Mouse (Mus musculus): ENCODE data around the gene Fig4. TPM values are rescaled to one million over a fixed set of nuclear protein-coding genes. Genes with fewer than 3 reads are reported as not detected.

Gene Fig4
- polyA plus RNA-seq, 1 experiment: 17.1 TPM

- no peak for DNase-seq
- WGBS: 96% methylated on average over 6 of the region's 6 CpGs
- Histone ChIP-seq H3K27ac (ENCODE audit: control insufficient read depth, insufficient read depth, low read length) (no peak overlapping the region), H3K4me3 (ENCODE audit: control insufficient read depth, insufficient read depth, low read length) (no peak overlapping the region), H3K36me3 (ENCODE audit: control insufficient read depth, insufficient read depth, low read length) (peaks cover 11% of the 10 kb centered on the region), H3K4me1 (replicated peaks; ENCODE audit: control insufficient read depth, insufficient read depth, low read length) (no peaks in the 10 kb centered on the region), H3K27me3 (ENCODE audit: control insufficient read depth, insufficient read depth, low read length) (no peaks in the 10 kb centered on the region)
- TF ChIP-seq CTCF (IDR thresholded peaks at IDR 0.05; ENCODE audit: borderline replicate concordance, control insufficient read depth, extremely low read depth, insufficient read depth, low read length, poor library complexity): no peak
- TF ChIP-seq POLR2A (IDR thresholded peaks at IDR 0.05; ENCODE audit: control insufficient read depth, extremely low read depth, insufficient read depth, low read length, poor library complexity): no peak
Observed at GRCm38 (mm10) chr10:41243930-41244329, 59.1 kb downstream of the Fig4 start.

GRCm38 (mm10) chr10:41241558-41242242 is 61.4 kb downstream of the Fig4 start:
- no peak for DNase-seq
- Histone ChIP-seq H3K27me3 (ENCODE audit: control insufficient read depth, insufficient read depth, low read length) (no peaks in the 10 kb centered on the region), H3K27ac (ENCODE audit: control insufficient read depth, insufficient read depth, low read length) (no peak overlapping the region), H3K4me1 (replicated peaks; ENCODE audit: control insufficient read depth, insufficient read depth, low read length) (no peaks in the 10 kb centered on the region), H3K36me3 (ENCODE audit: control insufficient read depth, insufficient read depth, low read length) (peaks cover 11% of the 10 kb centered on the region), H3K4me3 (ENCODE audit: control insufficient read depth, insufficient read depth, low read length) (no peak overlapping the region)
- 91% methylated on average over 6 of the region's 6 CpGs for WGBS
- no peak for TF ChIP-seq POLR2A (IDR thresholded peaks at IDR 0.05; ENCODE audit: control insufficient read depth, extremely low read depth, insufficient read depth, low read length, poor library complexity)
- TF ChIP-seq CTCF (IDR thresholded peaks at IDR 0.05; ENCODE audit: borderline replicate concordance, control insufficient read depth, extremely low read depth, insufficient read depth, low read length, poor library complexity): no peak

GRCm38 (mm10) chr10:41241080-41241479 is 62.0 kb downstream of the Fig4 start:
- 84% methylated on average over 7 of the region's 7 CpGs for WGBS
- H3K4me3 ChIP-seq (ENCODE audit: control insufficient read depth, insufficient read depth, low read length): no peak overlapping the region

GRCm38 (mm10) chr10:41236020-41236419 is 67.0 kb downstream of the Fig4 start:
- 98% methylated on average over 2 of the region's 2 CpGs for WGBS
- H3K36me3 ChIP-seq (ENCODE audit: control insufficient read depth, insufficient read depth, low read length): peaks cover 6% of the 10 kb centered on the region; the same call in 1 of the 2 replicates

More at GRCm38 (mm10) chr10:41241080-41241479, 62.0 kb downstream of the Fig4 start:
- TF ChIP-seq CTCF (IDR thresholded peaks at IDR 0.05; ENCODE audit: borderline replicate concordance, control insufficient read depth, extremely low read depth, insufficient read depth, low read length, poor library complexity): no peak
- TF ChIP-seq POLR2A (IDR thresholded peaks at IDR 0.05; ENCODE audit: control insufficient read depth, extremely low read depth, insufficient read depth, low read length, poor library complexity): no peak
- H3K27me3 ChIP-seq (ENCODE audit: control insufficient read depth, insufficient read depth, low read length): no peaks in the 10 kb centered on the region
- no peak for DNase-seq
- H3K36me3 ChIP-seq (ENCODE audit: control insufficient read depth, insufficient read depth, low read length): peaks cover 11% of the 10 kb centered on the region
- H3K27ac ChIP-seq (ENCODE audit: control insufficient read depth, insufficient read depth, low read length): no peak overlapping the region
- H3K4me1 ChIP-seq (replicated peaks; ENCODE audit: control insufficient read depth, insufficient read depth, low read length): no peaks in the 10 kb centered on the region

GRCm38 (mm10) chr10:41235584-41235983 is 67.5 kb downstream of the Fig4 start:
- WGBS: 99% methylated on average over 3 of the region's 3 CpGs
- Histone ChIP-seq H3K4me3 (ENCODE audit: control insufficient read depth, insufficient read depth, low read length) (no peak overlapping the region), H3K27ac (ENCODE audit: control insufficient read depth, insufficient read depth, low read length) (no peak overlapping the region), H3K27me3 (ENCODE audit: control insufficient read depth, insufficient read depth, low read length) (no peaks in the 10 kb centered on the region), H3K36me3 (ENCODE audit: control insufficient read depth, insufficient read depth, low read length) (peaks cover 6% of the 10 kb centered on the region; the same call in 1 of the 2 replicates), H3K4me1 (replicated peaks; ENCODE audit: control insufficient read depth, insufficient read depth, low read length) (no peaks in the 10 kb centered on the region)
- DNase-seq: no peak
- TF ChIP-seq POLR2A (IDR thresholded peaks at IDR 0.05; ENCODE audit: control insufficient read depth, extremely low read depth, insufficient read depth, low read length, poor library complexity) (no peak), CTCF (IDR thresholded peaks at IDR 0.05; ENCODE audit: borderline replicate concordance, control insufficient read depth, extremely low read depth, insufficient read depth, low read length, poor library complexity) (no peak)

More at GRCm38 (mm10) chr10:41236020-41236419, 67.0 kb downstream of the Fig4 start:
- TF ChIP-seq POLR2A (IDR thresholded peaks at IDR 0.05; ENCODE audit: control insufficient read depth, extremely low read depth, insufficient read depth, low read length, poor library complexity) (no peak), CTCF (IDR thresholded peaks at IDR 0.05; ENCODE audit: borderline replicate concordance, control insufficient read depth, extremely low read depth, insufficient read depth, low read length, poor library complexity) (no peak)
- Histone ChIP-seq H3K27ac (ENCODE audit: control insufficient read depth, insufficient read depth, low read length) (no peak overlapping the region), H3K27me3 (ENCODE audit: control insufficient read depth, insufficient read depth, low read length) (no peaks in the 10 kb centered on the region), H3K4me3 (ENCODE audit: control insufficient read depth, insufficient read depth, low read length) (no peak overlapping the region), H3K4me1 (replicated peaks; ENCODE audit: control insufficient read depth, insufficient read depth, low read length) (no peaks in the 10 kb centered on the region)
- DNase-seq: no peak

GRCm38 (mm10) chr10:41235159-41235558 is 67.9 kb downstream of the Fig4 start:
- Histone ChIP-seq H3K4me3 (ENCODE audit: control insufficient read depth, insufficient read depth, low read length) (no peak overlapping the region), H3K4me1 (replicated peaks; ENCODE audit: control insufficient read depth, insufficient read depth, low read length) (no peaks in the 10 kb centered on the region), H3K27me3 (ENCODE audit: control insufficient read depth, insufficient read depth, low read length) (no peaks in the 10 kb centered on the region), H3K27ac (ENCODE audit: control insufficient read depth, insufficient read depth, low read length) (no peak overlapping the region), H3K36me3 (ENCODE audit: control insufficient read depth, insufficient read depth, low read length) (peaks cover 2% of the 10 kb centered on the region; the same call in 1 of the 2 replicates)
- DNase-seq: no peak
- TF ChIP-seq CTCF (IDR thresholded peaks at IDR 0.05; ENCODE audit: borderline replicate concordance, control insufficient read depth, extremely low read depth, insufficient read depth, low read length, poor library complexity) (no peak), POLR2A (IDR thresholded peaks at IDR 0.05; ENCODE audit: control insufficient read depth, extremely low read depth, insufficient read depth, low read length, poor library complexity) (no peak)
- 95% methylated on average over 2 of the region's 2 CpGs for WGBS
